Mouse (Mus musculus) brain, embryonic 14.5 days (tissue): ENCODE measurements around the gene Lrrc74a.

Experiments
- CTCF ChIP-seq: fragments of 200-500 bp; IDR thresholded peaks from 2 replicates; pipeline ENCODE4 v1.5.1; 2012; ENCODE audit warnings: inconsistent platforms, mild to moderate bottlenecking, moderate library complexity, borderline replicate concordance; ENCODE audit not compliant: insufficient read depth, insufficient read length; ENCODE audit errors: extremely low read depth
- POLR2A ChIP-seq: fragments of 200-500 bp; IDR thresholded peaks from 2 replicates; pipeline ENCODE4 v1.6.1; 2012; ENCODE audit warnings: mild to moderate bottlenecking, inconsistent platforms, borderline replicate concordance; ENCODE audit not compliant: poor library complexity, insufficient read depth, insufficient read length, severe bottlenecking; ENCODE audit errors: extremely low read depth

DNA sequence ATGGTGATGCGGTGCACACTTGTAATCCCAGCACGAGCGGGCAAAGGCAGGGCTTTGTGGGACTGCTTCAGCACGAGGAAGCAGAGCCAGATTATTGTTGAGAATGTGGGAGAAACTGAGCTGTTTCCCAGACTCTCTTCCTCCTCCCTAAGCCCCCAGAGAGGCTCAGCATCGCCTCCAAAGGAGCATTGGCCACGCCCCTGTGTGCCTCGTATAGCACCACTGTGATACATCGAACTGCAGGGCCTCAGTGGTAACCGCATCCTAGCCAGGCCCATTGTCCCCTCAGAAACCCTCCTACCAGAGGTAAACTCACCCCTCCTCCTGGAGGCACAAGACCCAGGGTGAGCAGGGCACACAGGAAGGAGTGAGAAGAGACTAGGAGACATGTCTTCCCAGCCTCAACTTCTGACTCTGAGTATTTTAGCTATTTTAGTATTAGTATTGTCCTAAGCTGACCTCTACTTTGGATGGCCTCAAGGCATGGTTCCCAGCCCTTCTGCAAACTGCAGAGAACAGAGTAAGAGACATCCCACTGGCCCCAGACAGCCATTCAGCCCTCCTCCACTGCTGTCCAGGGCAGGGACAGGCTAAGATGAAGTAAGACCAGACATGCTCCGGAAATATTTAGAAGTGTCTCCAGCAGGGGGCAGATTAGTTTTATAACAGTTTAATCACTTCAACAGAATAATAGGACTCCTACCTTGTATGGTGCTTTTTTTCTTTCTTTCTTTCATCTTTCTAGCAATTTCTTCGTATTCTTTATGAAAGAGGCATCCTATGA is 45.2 kb downstream of the Lrrc74a start:
- TF ChIP-seq CTCF (peak; percentile 8; the same call in 1 of the 2 replicates), POLR2A (no peak)
